Mouse (Mus musculus): Measurements from ENCODE around the gene Sec24b.

Gene Sec24b

GRCm38 (mm10) chr3:130055416-130056385 is 5.7 kb downstream of the Sec24b start:
- DNase-seq (ENCODE audit: extremely low read depth, low read depth), result no peak

- DNase-seq (ENCODE audit: extremely low read depth, low read depth), result no peak
Observed at GRCm38 (mm10) chr3:130054587-130054986, 6.8 kb downstream of the Sec24b start.

GRCm38 (mm10) chr3:130053340-130054066 is 7.8 kb downstream of the Sec24b start:
- no peak for DNase-seq (ENCODE audit: extremely low read depth, low read depth)

- DNase-seq (ENCODE audit: extremely low read depth, low read depth), result no peak
Observed at GRCm38 (mm10) chr3:130052541-130053298, 8.6 kb downstream of the Sec24b start.

GRCm38 (mm10) chr3:130052116-130052515 is 9.2 kb downstream of the Sec24b start:
- no peak for DNase-seq (ENCODE audit: extremely low read depth, low read depth)

GRCm38 (mm10) chr3:130040711-130041110 is 20.6 kb downstream of the Sec24b start:
- no peak for DNase-seq (ENCODE audit: extremely low read depth, low read depth)

- DNase-seq (ENCODE audit: extremely low read depth, low read depth), result peak; percentile 93
Observed at GRCm38 (mm10) chr3:130040017-130040416, 21.3 kb downstream of the Sec24b start.

- DNase-seq (ENCODE audit: extremely low read depth, low read depth), result no peak
Observed at GRCm38 (mm10) chr3:130028741-130029140, 32.6 kb downstream of the Sec24b start.

- DNase-seq (ENCODE audit: extremely low read depth, low read depth), result no peak
Observed at GRCm38 (mm10) chr3:130026181-130026580, 35.2 kb downstream of the Sec24b start.

GRCm38 (mm10) chr3:130025556-130025955 is 35.8 kb downstream of the Sec24b start:
- no peak for DNase-seq (ENCODE audit: extremely low read depth, low read depth)

GRCm38 (mm10) chr3:130012943-130013342 is 48.4 kb downstream of the Sec24b start:
- no peak for DNase-seq (ENCODE audit: extremely low read depth, low read depth)

- DNase-seq (ENCODE audit: extremely low read depth, low read depth), result no peak
Observed at GRCm38 (mm10) chr3:130011236-130011635, 50.1 kb downstream of the Sec24b start.

- DNase-seq (ENCODE audit: extremely low read depth, low read depth), result no peak
Observed at GRCm38 (mm10) chr3:130006141-130006540, 55.2 kb downstream of the Sec24b start.

GRCm38 (mm10) chr3:130000926-130001325 is 60.4 kb downstream of the Sec24b start:
- DNase-seq (ENCODE audit: extremely low read depth, low read depth), result no peak

- no peak for DNase-seq (ENCODE audit: extremely low read depth, low read depth)
Observed at GRCm38 (mm10) chr3:129998526-129998925, 62.8 kb downstream of the Sec24b start.

- DNase-seq (ENCODE audit: extremely low read depth, low read depth), result no peak
Observed at GRCm38 (mm10) chr3:129998001-129998400, 63.4 kb downstream of the Sec24b start.

- DNase-seq (ENCODE audit: extremely low read depth, low read depth), result no peak
Observed at GRCm38 (mm10) chr3:129997324-129997723, 64.0 kb downstream of the Sec24b start.

GRCm38 (mm10) chr3:129987297-129987696 is 74.1 kb downstream of the Sec24b start:
- DNase-seq (ENCODE audit: extremely low read depth, low read depth), result no peak

- peak; percentile 5 for DNase-seq (ENCODE audit: extremely low read depth, low read depth)
Observed at GRCm38 (mm10) chr3:129985335-129985734, 76.0 kb downstream of the Sec24b start.

- no peak for DNase-seq (ENCODE audit: extremely low read depth, low read depth)
Observed at GRCm38 (mm10) chr3:129984797-129985196, 76.6 kb downstream of the Sec24b start.

- no peak for DNase-seq (ENCODE audit: extremely low read depth, low read depth)
Observed at GRCm38 (mm10) chr3:129982271-129982670, 79.1 kb downstream of the Sec24b start.

- no peak for DNase-seq (ENCODE audit: extremely low read depth, low read depth)
Observed at GRCm38 (mm10) chr3:129981756-129982155, 79.6 kb downstream of the Sec24b start.

Data from MEL-GATA-1-ER (cell line).